Comparison of ENCODE assay signal across 27 mouse cellular contexts in the genomic region with DNA sequence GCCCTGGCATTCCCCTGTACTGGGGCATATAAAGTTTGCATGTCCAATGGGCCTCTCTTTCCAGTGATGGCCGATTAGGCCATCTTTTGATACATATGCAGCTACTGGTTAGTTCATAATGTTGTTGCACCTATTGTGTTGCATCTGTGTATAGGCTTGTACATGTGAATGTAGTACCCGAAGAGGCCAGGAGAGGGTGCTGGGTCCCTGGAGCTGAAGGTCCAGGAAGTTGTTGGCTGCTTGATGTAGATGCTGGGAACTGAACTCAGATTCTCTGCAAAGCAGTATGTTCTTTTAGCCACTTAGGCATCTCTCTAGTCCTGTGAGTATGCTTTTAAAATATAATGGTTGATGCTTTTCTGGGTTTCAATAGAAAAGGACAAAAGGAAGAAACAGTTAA.
DNase-seq lines count a peak whose midpoint lies in the region; TF ChIP-seq lines count a peak whose summit lies in the region.
"Had no signal": no experiment of that assay in that cellular context is flagged by ENCODE, and none has a peak within 500 bp of the region (broad histone marks: within the 10 kb centered on the region; RNA-seq: fewer than 3 reads in every experiment).

No protein-coding gene starts in this region.

- no peak overlapping the region for H3K4me3 ChIP-seq in kidney, adult 2 months (ENCODE audit: insufficient read depth, low read depth, low read length)
- H3K4me3 ChIP-seq: embryonic facial prominence, embryonic 13.5 days; forebrain, embryonic 10.5 days; forebrain, embryonic 15.5 days; heart, adult 2 months; heart, embryonic 12.5 days; hindbrain, embryonic 13.5 days; left cerebral cortex, adult 2 months; limb, embryonic 12.5 days; midbrain, embryonic 10.5 days; midbrain, embryonic 15.5 days; neural tube, embryonic 15.5 days had no signal

- H3K36me3 ChIP-seq in kidney, adult 2 months (ENCODE audit: control insufficient read depth, insufficient read depth, low read length) = no peaks in the 10 kb centered on the region
- H3K36me3 ChIP-seq: embryonic facial prominence, embryonic 13.5 days; forebrain, embryonic 10.5 days; forebrain, embryonic 15.5 days; heart, embryonic 12.5 days; hindbrain, embryonic 13.5 days; limb, embryonic 12.5 days; midbrain, embryonic 10.5 days; midbrain, embryonic 15.5 days; neural tube, embryonic 15.5 days had no signal

- no peak for DNase-seq in kidney, adult 2 months
- no peak for DNase-seq in kidney, postnatal 10 days
- DNase-seq in thymus, postnatal 4 days = peak; percentile 15
- DNase-seq in thymus, postnatal 36 days = no peak
- peak; percentile 7 for DNase-seq in WW6 (ENCODE audit: low read depth, low spot score)
- DNase-seq in B cell, adult 2 months = no peak
- DNase-seq in cerebellum, postnatal 4 days (ENCODE audit: low spot score in 2 of 2) = no peak
- DNase-seq: adrenal gland, adult 8-10 months; cerebellum, adult 9-10 months; gastrocnemius, postnatal 36 days; heart, adult 2 months; heart, postnatal 4 days; kidney, postnatal 25 days; lung, adult 2 months; lung, postnatal 14 days; right cerebral cortex, postnatal 25 days; spleen, adult 18-20 months had no signal

- no peaks in the 10 kb centered on the region for H3K27me3 ChIP-seq in kidney, adult 2 months (replicated peaks; ENCODE audit: control insufficient read depth, insufficient read depth, low read length)
- H3K27me3 ChIP-seq: embryonic facial prominence, embryonic 13.5 days; forebrain, embryonic 15.5 days; heart, embryonic 12.5 days; hindbrain, embryonic 13.5 days; limb, embryonic 12.5 days; midbrain, embryonic 15.5 days; neural tube, embryonic 15.5 days had no signal

- TF ChIP-seq POLR2A in kidney, adult 2 months (IDR thresholded peaks at IDR 0.05; ENCODE audit: low read depth, low read length) = no peak

- 0 out of 2 replicates have a peak, but pooled peaks have one; percentile 8 for TF ChIP-seq CTCF in kidney, adult 2 months (conservative IDR thresholded peaks at IDR 0.05; ENCODE audit: insufficient read depth, insufficient read length, low read depth, low read length)

- no peak overlapping the region for H3K27ac ChIP-seq in kidney, adult 2 months (ENCODE audit: insufficient read depth, low read depth, low read length)
- H3K27ac ChIP-seq: embryonic facial prominence, embryonic 13.5 days; forebrain, embryonic 10.5 days; forebrain, embryonic 15.5 days; heart, adult 2 months; hindbrain, embryonic 13.5 days; left cerebral cortex, adult 2 months; limb, embryonic 12.5 days; midbrain, embryonic 10.5 days; midbrain, embryonic 15.5 days; neural tube, embryonic 15.5 days had no signal

- no peaks in the 10 kb centered on the region for H3K4me1 ChIP-seq in kidney, adult 2 months (ENCODE audit: control insufficient read depth, insufficient read depth, low read length)
- H3K4me1 ChIP-seq: embryonic facial prominence, embryonic 13.5 days; forebrain, embryonic 10.5 days; forebrain, embryonic 15.5 days; heart, embryonic 12.5 days; hindbrain, embryonic 13.5 days; limb, embryonic 12.5 days; midbrain, embryonic 10.5 days; midbrain, embryonic 15.5 days; neural tube, embryonic 15.5 days had no signal

- WGBS in kidney, adult 2 months = 80% methylated on average over 2 of the region's 2 CpGs

Comparison
In these comparisons a context has a peak if more than half of its experiments do, and no peak if none do; other contexts are left out.
1. DNase-seq: peak in thymus, postnatal 4 days (single experiment) and WW6 (single experiment); none in kidney, adult 2 months (single experiment), kidney, postnatal 10 days (single experiment), thymus, postnatal 36 days (0 of 2), B cell, adult 2 months (0 of 2) and cerebellum, postnatal 4 days (0 of 2).